Mouse (Mus musculus) brain, embryonic 14.5 days (tissue): ENCODE results near the gene Idh2. TPM values are rescaled to one million over a fixed set of nuclear protein-coding genes. Genes with fewer than 3 reads are reported as not detected.
A peak's percentile ranks its signal among the peaks of the same experiment; 100 is the strongest.

Source experiments
- DNase-seq: peaks from one replicate; pipeline ENCODE4 v3.0.0-alpha.2; 2011; ENCODE audit warnings: low read depth
- CTCF ChIP-seq: fragments of 200-500 bp; IDR thresholded peaks from 2 replicates; pipeline ENCODE4 v1.5.1; 2012; ENCODE audit warnings: inconsistent platforms, mild to moderate bottlenecking, moderate library complexity, borderline replicate concordance; ENCODE audit not compliant: insufficient read depth, insufficient read length; ENCODE audit errors: extremely low read depth
- POLR2A ChIP-seq: fragments of 200-500 bp; IDR thresholded peaks from 2 replicates; pipeline ENCODE4 v1.6.1; 2012; ENCODE audit warnings: mild to moderate bottlenecking, inconsistent platforms, borderline replicate concordance; ENCODE audit not compliant: poor library complexity, insufficient read depth, insufficient read length, severe bottlenecking; ENCODE audit errors: extremely low read depth
- polyA plus RNA-seq: library from polyadenylated mRNA; depleted of rRNA; stranded (reverse); fragments of >200 nt; gene quantifications from 2 replicates; pipeline ENCODE4 v1.2.3, GENCODE M21; 2012; rRNA removed

The Idh2 gene
- polyA plus RNA-seq: 230 and 297 TPM in 2 replicates

DNA sequence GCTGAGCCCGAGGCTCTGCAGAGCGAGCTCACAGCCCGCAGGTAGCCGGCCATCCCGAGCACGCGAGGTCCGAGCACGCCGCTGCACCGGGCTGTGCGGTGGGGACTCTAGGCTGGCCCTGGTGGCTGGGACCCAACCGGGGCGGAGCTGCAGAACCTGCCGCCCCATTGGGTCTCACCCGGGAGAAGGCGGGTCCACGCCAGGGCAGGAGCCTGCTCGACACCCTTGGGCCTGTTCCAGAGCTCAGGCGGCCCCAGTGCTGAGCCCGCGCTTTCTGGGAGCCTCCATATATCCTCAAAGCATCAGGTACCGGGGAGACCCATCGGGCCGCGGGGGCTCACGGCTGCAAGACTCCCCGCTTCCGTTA is at the start of gene Idh2:
Gene Idh2, minus strand, starts transcription at position 169 of the 367 bp plus-strand sequence.
- peak; percentile 95 for DNase-seq
- TF ChIP-seq POLR2A: peak; percentile 83
- TF ChIP-seq CTCF: no peak

DNA sequence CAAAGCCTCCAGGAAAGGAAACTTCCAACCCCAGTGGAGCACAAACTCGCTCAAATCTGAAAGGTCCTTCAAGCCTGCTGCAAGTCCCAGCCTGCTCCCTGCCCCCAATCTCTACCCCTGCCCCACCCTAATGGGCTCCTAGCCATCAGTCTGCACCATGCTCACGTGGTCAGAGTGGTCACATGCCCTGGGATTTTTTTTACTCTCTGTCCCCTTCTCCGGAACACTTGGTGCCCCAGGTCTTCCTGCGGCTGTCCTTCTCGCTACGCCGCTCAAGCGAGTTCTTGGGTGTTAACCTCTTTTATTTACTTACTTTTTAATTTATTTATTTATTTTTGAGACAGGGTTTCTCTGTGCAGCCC is 45.7 kb upstream of the Idh2 start:
- peak; percentile 32 for DNase-seq
- TF ChIP-seq POLR2A (no peak), CTCF (no peak)

DNA sequence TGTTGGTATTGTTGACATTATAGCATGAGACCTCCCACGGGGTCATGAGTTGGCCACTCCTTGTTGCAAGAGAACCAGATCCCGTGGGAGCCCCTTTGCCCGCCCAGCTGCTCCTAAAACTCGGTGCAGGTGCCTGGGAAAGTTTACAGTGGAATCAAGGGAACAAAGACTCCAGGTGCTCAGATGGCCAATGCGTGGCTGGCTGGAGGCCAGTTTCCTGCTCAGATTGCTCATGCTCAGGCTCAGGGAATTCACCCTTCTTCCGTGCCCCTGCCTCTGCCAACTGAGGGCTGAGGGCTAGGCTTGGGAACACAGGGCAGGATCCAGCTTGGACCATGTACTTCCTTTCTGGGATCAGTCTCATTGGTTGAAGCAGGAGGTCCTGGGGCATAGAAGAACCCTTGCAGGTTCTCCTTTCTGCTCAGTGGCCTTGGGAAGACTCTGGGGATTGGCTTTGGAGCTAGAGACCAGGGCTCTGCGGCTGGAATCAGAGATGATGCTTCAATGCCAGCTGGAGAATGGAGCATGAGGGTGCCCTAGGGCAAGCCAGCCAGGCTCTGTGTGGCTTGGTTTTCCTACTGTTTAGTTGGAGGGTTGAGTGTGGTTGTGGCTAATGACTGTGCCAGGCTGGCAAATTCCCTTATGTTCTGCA is 45.2 kb upstream of the Idh2 start:
- TF ChIP-seq CTCF (no peak), POLR2A (no peak)

DNA sequence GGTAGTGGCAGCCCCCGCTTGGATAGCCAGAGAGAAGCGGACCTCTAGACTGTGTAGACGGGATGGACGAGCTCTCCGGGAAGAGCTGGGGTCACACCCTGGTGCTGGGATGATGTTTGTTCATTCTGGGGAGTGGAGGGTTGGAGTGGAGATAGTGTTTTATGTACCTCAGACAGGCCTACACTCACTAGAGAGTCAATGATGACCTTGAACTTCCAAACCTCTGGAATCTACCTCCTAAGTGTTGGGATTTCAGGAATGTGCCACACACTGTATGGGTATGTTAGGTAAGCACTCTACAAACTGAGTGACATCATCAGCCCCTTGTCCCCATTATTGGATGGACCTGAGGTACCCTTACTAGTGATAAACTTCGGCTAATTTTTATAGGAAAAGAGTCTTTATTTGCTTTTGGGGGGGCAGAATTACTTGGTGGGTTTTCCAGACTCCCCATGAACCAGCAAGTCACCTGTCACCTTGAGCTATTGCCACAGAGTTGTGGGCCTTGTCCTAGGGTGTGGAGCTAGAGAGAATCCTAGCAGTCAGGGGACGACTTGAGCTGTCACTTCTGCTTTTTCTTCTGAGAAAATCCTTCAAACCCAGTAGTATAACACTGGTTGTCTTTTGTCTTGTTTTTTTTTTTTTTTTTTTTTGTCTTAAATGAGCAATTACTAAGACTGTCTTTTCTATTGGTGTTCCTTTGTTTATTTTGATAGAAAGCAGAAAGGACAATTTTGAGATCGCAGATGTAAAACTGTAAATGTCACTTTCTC is 43.5 kb upstream of the Idh2 start:
- TF ChIP-seq POLR2A (no peak), CTCF (no peak)
- no peak for DNase-seq

More for the DNA sequence above, 45.2 kb upstream of the Idh2 start:
- peak; percentile 27 for DNase-seq

DNA sequence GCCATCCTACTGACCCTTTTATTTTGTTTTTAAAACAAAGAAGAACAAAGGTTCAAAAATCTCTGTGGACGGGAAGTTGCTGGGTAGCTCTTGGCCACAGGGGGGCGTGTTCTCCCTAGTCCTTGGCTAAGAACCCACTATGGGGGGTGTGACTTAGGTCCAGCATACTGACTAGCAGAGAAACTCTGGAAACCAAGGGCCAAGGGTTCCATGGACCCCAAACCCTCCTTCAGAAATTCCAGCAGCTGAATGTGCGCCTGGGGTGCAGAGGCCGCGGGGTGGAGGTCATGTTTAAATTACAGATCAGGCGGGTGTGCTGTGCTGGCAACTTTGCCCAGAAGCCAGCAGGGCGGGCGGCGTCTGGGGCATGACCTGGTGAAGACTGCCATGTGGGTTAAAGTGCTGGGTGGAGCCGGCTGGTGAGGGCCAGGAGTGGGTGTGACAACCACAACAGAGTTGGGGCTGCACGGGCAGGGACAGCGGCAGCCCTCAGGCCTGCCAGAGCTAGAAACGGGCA is 41.6 kb upstream of the Idh2 start:
- TF ChIP-seq POLR2A (no peak), CTCF (peak; percentile 63; the same call in 1 of the 2 replicates)
- peak; percentile 71 for DNase-seq

DNA sequence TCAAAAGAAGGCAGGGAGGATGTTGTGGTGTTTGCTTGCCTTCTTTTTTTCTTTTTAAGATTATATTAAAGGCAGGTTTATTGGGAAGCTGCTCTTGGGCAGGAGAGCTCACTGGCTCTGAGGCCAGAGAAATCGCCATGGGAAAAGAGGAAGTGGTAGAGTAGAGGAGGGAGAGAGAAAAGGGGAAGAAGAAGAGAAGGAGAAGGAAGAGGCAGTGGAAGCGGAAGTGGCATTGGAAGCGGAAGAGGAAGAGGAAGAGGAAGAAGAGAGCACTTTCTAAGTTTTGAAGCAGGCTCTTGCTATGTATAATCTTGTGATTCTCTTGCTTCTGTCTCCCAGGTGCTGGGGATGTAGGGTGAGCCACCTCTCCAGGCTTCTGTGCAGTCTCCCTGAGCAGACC is 39.5 kb upstream of the Idh2 start:
- DNase-seq: no peak
- TF ChIP-seq POLR2A: no peak
- TF ChIP-seq CTCF: no peak

DNA sequence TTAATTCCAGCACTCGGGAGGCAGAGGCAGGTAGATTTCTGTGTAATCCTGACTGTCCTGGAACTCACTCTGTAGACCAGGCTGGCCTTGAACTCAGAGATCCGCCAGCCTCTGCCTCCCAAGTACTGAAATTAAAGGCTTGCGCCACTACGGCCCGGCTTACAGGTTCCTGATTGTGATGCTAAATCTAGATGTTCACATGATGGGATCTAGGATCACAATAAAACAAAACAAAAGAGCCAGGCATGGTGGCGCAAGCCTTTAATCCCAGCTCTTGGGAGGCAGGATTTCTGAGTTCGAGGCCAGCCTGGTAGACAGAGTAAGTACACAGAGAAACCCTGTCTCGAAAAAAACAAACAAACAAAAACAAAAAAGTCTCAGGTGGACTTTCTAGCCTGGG is 37.6 kb upstream of the Idh2 start:
- no peak for DNase-seq
- no peak for TF ChIP-seq POLR2A
- TF ChIP-seq CTCF: no peak

DNA sequence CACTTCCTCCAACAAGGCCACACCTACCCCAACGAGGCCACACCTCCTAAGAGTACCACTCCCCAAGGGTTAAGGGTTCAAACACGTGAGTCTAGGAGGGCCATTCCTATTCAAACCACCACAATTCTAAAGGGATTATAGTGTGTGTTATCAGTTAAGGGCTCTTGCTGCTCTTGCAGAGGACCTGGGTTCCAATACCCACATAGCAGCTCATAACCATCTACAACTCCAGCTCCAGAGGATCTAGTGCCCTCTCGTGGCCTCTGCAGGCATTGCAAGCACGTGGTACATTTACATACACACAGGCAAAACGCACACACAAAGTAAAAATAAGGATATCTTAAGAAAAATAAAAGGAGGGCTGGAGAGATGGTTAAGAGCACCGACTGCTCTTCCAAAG is 37.0 kb upstream of the Idh2 start:
- no peak for DNase-seq
- TF ChIP-seq POLR2A: no peak
- peak; percentile 50; the same call in 1 of the 2 replicates for TF ChIP-seq CTCF

DNA sequence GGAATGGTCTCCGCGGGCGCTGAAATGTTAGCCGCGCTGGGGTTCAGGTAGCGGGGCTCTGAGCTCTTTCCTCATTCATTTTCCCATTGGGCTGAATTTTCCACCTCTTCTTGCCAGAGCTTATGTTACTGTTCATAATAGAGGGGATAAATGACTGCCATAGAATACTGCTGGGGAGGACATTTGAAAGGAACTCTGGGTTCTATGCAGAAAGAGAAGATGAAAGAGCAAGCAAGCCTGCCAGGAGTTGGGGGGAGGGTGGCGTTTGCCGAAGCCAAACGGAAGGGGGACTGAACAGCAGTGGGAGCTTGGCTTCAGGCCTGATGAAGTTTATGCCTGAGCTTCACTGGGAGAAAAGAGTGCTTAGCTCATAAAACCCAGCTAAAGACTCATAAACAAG is 34.2 kb upstream of the Idh2 start:
- TF ChIP-seq CTCF: no peak
- TF ChIP-seq POLR2A: no peak
- peak; percentile 94 for DNase-seq

DNA sequence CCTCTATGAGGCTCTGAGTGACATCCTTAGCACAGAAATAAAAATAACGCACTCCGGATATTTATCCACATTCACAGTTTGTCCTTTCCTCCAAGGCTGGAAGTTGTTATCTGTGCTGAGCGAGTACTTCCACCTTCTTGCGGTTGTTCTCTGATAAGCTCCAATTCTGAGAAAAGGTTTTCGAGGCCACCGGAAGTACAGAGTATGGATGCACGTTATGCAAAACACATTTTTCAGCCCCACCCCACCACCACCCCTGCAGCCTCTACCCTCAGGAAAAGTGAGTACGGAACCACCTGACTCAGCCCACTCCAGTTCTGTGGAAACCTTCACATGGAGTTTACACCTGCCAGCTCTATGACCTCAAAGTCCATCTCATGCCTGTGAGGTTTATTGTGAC is 30.9 kb upstream of the Idh2 start:
- TF ChIP-seq POLR2A (no peak), CTCF (no peak)
- no peak for DNase-seq

DNA sequence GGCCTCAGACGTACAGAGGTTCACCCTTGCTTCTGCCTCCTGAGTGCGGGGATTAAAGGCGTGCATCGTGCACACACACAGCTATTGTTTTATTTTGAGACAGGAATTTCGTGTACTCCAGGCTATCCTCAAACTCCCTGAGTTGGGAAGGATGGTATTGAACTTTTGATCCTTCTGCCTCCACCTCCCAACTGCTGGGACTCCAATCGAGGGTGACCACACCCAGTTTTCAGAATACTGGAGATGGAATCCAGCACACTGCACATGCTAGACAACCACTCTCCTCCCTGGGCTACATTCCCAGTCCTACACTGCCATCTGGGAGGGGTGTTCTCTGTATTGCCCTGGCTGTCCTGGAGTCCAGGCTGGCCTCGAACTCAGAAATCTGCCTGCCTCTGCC is 29.5 kb upstream of the Idh2 start:
- TF ChIP-seq POLR2A: no peak
- TF ChIP-seq CTCF: no peak
- DNase-seq: no peak
